Mouse (Mus musculus) CH12F3 (cell line): ENCODE data around the gene Slc26a5.

ENCODE experiments used
- in situ Hi-C: fragments of 300-500 bp; cut with MboI; formaldehyde crosslinking; loops from 2 replicates; pipeline ENCODE4 v1.14.3; 2020; ENCODE audit warnings: low sequenced_read_pairs

Slc26a5 gene

DNA sequence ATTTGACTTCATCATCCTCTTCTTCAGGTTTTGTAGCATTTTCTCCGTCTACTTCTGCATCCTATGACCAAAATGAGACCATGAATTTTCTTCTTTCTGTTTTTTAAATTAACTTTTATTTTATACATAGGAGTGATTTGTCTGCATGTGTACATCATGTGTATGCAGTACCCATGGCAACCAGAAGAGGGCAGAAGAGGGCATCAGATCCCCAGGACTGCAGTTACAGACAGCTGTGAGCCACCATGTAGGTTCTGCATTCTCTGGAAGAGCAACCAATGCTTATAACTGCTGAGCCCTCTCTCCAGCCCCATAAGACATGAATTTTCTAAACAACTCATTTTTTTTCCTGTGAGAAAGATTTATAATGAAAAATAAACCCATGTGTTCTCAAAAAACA is 51.4 kb downstream of the Slc26a5 start:
- in situ Hi-C loops, result no loop called here

DNA sequence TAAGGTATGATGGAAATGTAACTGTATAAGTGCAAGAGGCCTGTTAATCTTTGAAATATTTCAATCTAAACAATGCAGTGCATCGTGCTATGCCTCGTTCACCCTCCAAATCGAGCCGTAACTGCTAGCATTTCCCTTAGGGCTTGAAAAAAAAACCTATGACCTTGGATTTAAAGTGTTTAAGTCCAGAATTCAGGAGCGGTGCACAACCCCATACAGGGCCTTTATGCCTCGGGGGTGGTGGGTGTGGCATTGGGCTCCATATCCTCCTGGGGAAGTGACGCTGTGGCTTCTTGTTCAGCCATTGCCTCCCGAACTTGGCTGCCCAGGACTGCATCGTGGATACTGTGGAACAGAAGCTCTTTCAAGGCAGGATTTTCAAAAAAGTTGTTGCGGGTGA is 54.5 kb downstream of the Slc26a5 start:
- in situ Hi-C loops, result no loop called here

GRCm38 (mm10) chr5:21804837-21805236 is 60.6 kb downstream of the Slc26a5 start:
- in situ Hi-C loops, result no loop called here

DNA sequence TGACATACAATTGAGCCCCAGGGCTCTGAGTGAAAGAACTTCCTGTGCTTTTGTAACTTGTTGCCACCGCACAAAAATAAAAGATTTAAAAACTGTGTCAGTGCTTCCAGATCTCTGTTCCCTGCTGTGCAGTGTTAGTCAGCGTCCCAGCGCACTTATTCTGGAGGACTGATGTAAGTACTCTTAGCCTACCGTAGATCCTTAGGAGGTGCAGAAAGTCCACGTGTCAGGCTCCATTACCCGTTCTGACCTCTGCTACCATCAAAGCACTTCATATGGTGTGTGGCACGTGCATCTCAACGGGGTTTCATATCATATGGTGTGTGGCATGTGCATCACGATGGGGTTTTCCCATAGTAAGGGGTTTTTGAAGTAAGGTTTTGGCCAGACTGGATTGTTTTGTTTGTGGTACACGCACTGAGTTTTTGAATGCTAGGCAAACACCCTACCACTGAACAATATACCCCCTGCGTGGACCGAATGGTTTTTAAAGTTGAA is 61.7 kb downstream of the Slc26a5 start:
- in situ Hi-C loops, result no loop called here

- in situ Hi-C loops, result no loop called here
Observed at GRCm38 (mm10) chr5:21802907-21803306, 62.5 kb downstream of the Slc26a5 start.

GRCm38 (mm10) chr5:21792166-21792565 is 73.2 kb downstream of the Slc26a5 start:
- in situ Hi-C loops, result no loop called here

DNA sequence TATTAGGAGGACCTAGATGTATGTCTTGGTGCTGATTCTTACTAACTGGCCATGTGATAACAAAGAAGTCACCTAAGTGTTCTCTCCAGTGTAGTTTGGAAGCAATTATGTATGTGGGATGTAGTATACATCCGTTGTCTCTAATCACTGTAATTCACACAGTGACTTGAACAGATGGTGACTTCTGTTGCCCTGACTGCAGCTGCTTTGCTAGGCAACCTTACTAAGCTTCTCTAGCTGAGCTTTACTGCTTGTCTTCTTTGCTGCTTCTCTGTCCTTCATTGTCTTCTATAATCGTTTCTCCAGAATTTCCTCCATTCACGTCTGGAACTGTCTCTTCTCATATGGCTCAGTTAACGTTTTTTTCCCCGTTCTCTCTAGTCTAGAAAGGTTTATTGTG is 76.3 kb downstream of the Slc26a5 start:
- in situ Hi-C loops, result no loop called here

GRCm38 (mm10) chr5:21787186-21788105 is 78.0 kb downstream of the Slc26a5 start:
- in situ Hi-C loops, result no loop called here

DNA sequence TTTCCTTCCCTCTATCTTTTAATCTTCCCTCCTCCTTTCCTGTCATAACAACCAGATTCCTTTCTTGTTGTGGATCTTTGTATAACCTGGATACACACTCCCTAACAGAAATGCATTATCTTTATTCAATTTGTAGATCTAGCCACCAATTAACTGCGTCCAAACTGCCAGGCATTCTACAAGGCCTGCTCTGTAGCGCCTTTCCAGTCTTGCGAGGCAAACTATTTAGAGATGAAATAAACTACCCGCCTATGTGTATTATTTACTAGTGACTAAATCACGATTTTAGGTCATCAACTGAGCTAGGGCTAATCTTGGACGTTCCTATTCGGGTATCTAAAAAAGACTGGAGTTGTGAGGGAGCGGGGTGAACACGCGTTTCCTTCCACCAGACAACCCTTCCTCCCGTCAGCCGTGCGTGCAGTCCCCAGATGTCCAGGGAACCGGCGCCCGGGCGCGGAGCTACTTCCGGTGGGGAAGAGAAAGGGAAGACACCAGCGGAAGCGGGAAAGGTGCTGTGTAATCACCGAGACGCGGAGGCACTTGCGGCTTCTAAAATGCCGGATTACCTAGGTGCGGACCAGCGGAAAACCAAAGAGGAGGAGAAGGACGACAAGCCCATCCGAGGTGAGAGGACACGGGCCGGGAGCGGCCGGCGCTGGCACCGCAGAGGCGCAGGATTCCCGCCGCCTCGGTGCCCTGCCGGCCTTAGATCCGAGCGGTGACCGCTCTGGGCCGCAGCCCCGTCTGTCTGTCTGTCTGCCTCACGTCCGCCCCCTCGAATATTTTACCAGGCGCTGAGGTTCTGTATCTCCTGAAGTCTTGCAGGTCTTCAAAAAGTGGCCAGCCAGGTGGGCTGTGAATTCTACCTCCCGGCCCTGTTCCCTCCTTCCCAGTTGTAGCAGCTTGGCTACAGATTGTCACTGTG is 78.9 kb downstream of the Slc26a5 start:
- in situ Hi-C loops, result no loop called here

DNA sequence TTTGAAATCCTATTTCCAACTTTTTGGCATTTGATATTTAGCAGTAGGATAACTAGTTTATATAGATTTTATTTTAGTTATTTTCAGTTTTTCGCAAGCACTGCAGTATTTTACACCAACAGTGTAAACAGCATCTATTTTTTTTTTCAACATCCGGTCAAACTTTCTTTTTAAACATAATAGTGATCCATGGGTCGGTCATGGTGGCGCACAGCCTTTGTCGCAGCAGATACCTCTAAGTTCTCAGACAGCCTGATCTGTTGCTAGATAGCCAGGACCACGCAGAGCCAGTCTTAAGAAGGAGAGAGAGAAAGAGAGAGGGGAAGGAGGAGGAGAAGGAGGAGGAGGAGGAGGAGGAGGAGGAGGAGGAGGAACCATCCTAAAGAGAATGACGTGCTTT is 79.6 kb downstream of the Slc26a5 start:
- in situ Hi-C loops, result no loop called here

GRCm38 (mm10) chr5:21785053-21785452 is 80.4 kb downstream of the Slc26a5 start, which contains the start of the genes Dnajc2 and Psmc2:
TSS of gene Dnajc2 (minus strand) at chr5:21785251.
TSS of gene Psmc2 (plus strand) at chr5:21785283.
- in situ Hi-C loops, result no loop called here

DNA sequence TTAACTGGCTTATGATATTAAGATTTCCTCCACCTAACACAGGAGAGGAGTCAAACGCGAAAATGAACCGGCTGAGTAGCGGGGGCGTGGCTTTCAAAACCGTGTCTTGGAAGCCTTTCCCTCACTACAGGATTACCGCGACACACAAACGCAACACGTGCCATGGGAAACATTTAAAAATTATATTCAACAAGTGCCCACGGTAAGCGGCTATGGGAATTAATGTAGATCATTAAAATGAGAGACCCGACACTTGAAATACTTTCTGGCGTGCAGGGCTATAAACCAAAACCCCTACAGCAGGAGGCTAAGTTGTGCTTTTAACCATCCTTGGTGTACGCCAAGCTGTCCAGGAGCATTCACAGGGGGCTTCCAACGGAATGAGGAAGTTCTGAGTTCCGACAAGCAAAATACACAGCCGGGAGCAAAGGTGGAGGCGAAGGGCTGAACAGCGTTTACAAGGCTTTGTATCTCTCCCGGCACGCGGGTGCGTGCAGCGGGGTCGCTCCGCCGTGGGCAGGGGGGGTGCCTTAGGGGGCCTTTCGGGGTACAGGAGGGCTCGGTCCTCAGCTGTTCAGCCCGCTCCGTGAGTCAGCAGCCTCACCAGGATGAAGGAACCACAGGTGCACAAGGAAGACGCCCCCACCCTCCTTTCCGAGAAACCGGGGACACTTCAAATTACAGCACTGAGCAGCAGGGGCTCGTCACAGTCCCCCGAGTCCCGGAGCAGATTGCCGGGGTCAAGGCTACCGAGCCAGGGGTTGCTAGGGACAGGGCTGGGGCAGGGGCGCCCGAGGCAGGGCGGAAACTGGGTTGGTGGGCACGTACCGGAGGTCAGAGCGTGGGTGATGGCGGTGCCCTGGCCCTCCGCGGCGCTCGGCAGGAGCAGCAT is 81.0 kb downstream of the Slc26a5 start:
- in situ Hi-C loops, result no loop called here

- in situ Hi-C loops, result no loop called here
Observed at GRCm38 (mm10) chr5:21776491-21776890, 88.9 kb downstream of the Slc26a5 start.

- in situ Hi-C loops, result no loop called here
Observed at GRCm38 (mm10) chr5:21769841-21770240, 95.6 kb downstream of the Slc26a5 start.

DNA sequence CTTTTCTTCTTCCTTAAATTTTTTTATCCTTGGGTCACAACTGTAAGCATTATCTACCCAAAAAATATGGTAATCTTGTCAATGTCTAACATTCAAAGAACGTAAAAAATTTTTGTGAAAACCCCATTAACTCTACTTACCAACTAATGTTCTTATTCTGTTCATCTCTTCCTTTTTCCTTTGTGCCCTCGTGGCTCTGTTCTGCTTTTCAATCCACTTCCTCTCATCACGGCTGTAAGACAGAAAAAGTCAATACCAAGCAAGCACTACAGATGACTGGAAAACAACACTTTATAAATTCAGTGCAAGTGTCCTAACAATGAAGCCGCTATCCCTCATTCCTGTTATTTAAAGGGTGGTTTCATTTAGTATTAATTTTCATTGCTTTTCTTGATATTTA is 96.9 kb downstream of the Slc26a5 start:
- in situ Hi-C loops, result no loop called here
